Mouse (Mus musculus): ENCODE data around the gene Pcbp2. TPM values are rescaled to one million over a fixed set of nuclear protein-coding genes. Genes with fewer than 3 reads are reported as not detected.

Gene Pcbp2
- polyA plus RNA-seq, 1 experiment from 2014 or later = 212 TPM

DNA sequence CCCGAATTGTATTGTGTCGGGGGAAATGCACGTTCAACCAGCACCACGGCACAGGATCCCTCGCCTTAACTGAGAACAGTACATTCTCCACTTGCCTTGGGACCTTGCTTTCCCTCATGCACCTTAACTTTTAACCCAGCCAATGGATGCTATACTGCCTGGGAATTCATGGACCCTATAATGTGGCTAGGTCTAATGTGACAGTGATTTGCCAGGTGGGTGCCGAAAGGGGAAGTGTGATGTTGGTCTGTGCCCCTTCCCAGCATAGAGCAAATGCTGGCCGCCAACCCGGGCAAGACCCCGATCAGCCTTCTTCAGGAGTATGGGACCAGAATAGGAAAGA lies 48.5 kb downstream of the Pcbp2 start:
- ATAC-seq = no peak
- H3K27me3 ChIP-seq = no peaks in the 10 kb centered on the region
- WGBS = 22% methylated on average over 9 of the region's 9 CpGs

DNA sequence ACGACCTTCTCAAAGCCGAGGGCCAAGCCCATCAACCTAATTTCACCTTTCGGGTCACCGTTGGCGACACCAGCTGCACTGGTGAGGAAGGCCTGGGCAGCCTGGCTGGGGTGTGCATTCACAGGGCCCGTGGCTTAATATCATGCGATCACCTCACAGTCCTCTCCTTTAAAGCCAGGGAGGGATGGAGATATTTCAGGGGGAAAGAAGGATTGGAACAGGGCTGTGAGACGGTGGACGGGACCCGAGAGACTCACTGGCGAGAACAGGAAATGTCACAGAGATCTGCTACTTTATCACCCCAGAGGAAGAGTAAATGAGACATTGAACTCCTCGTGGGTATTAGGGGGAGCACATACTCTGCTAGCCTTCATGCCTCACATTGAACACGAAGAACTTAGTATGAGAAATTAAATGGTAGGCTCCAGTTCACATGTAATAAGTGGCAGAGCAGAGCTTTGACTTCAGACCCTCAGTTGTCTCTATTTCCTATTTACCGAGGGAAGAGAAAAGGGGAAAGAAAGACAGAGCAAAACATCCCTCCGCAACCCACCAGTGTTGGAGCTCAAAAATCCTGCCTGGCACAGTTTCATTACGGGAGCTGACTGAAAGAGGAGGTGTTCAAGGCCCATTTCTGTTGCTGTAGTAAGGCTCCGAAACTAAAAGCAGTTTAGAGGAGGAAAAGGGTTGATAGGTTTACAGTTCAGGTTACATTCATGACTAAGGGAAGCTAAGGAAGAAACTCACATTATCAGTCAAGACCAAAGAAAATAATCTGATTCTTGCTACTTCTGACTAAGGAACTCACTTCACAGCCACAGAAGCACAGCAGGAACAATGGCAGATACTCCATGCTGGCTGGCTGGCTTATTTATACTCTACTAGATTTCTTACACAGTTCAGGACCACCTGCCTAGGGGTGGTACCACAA lies 49.1 kb downstream of the Pcbp2 start:
- Histone ChIP-seq H3K36me3 (ENCODE audit: poor library complexity, severe bottlenecking) (peaks cover 35% of the 10 kb centered on the region), H3K4me3 (peak overlapping the region; percentile 72), H3K4me1 (peaks cover 31% of the 10 kb centered on the region), H3K27ac (peak overlapping the region; percentile 97), H3K27me3 (no peaks in the 10 kb centered on the region), H3K4me2 (peak overlapping the region; percentile 81), H3K9ac (peak overlapping the region; percentile 83), H3K9me3 (replicated peaks) (no peaks in the 10 kb centered on the region)
- no peak for ATAC-seq
- WGBS = 72% methylated on average over 17 of the region's 17 CpGs

More for the DNA sequence above, 48.5 kb downstream of the Pcbp2 start:
- Histone ChIP-seq H3K9ac (peak overlapping the region; percentile 83), H3K27ac (peak overlapping the region; percentile 97), H3K4me3 (peak overlapping the region; percentile 72), H3K4me2 (peak overlapping the region; percentile 81), H3K9me3 (replicated peaks) (no peaks in the 10 kb centered on the region), H3K4me1 (peaks cover 34% of the 10 kb centered on the region), H3K36me3 (ENCODE audit: poor library complexity, severe bottlenecking) (peaks cover 29% of the 10 kb centered on the region)

DNA sequence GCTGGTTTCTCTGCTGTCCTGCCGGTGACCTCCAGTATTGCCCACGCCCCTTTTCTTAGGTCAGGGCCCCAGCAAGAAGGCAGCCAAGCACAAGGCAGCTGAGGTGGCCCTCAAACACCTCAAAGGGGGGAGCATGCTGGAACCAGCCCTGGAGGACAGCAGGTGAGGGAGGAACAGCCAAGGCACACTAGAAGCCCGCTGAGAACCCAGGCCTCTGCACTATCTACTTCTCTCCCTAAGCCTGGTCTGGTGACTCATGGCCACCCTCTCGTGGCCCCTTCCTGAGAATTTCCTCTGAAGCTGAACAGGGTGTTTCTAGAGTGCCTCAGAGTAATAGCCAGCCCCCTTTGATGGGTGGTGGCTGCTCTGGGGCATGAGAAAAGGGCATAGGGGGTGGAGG lies 50.1 kb downstream of the Pcbp2 start:
- no peak overlapping the region for H3K4me3 ChIP-seq
- H3K9ac ChIP-seq = no peak overlapping the region
- ATAC-seq = no peak
- no peak overlapping the region for H3K27ac ChIP-seq
- peaks cover 21% of the 10 kb centered on the region for H3K4me1 ChIP-seq
- no peaks in the 10 kb centered on the region for H3K27me3 ChIP-seq
- peaks cover 35% of the 10 kb centered on the region for H3K36me3 ChIP-seq (ENCODE audit: poor library complexity, severe bottlenecking)
- no peaks in the 10 kb centered on the region for H3K9me3 ChIP-seq (replicated peaks)
- 94% methylated on average over 4 of the region's 4 CpGs for WGBS
- H3K4me2 ChIP-seq = no peak overlapping the region

DNA sequence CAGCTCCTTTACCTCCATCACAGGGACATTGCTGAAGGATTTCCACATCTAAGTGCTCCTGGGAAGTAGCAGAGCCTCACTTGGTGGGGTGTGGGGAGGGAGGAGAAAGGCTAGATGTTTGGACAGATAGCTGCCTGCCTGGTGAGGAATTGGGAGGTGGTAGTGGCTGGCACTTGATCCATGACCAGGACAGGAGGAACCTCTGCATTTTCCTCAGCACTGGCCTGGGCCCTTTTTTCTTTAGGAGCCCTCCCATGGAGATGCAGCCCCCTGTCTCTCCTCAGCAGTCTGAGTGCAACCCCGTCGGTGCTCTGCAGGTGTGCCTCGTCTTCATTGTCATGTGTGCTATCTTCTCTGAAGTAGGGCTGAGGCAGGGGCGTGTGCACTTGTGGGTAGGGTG lies 51.1 kb downstream of the Pcbp2 start:
- no peaks in the 10 kb centered on the region for H3K9me3 ChIP-seq (replicated peaks)
- H3K4me2 ChIP-seq = no peak overlapping the region
- no peak overlapping the region for H3K27ac ChIP-seq
- peaks cover 35% of the 10 kb centered on the region for H3K36me3 ChIP-seq (ENCODE audit: poor library complexity, severe bottlenecking)
- no peak overlapping the region for H3K4me3 ChIP-seq
- peaks cover 12% of the 10 kb centered on the region for H3K4me1 ChIP-seq
- no peak overlapping the region for H3K9ac ChIP-seq
- no peaks in the 10 kb centered on the region for H3K27me3 ChIP-seq
- no peak for ATAC-seq
- WGBS = 77% methylated on average over 4 of the region's 4 CpGs

DNA sequence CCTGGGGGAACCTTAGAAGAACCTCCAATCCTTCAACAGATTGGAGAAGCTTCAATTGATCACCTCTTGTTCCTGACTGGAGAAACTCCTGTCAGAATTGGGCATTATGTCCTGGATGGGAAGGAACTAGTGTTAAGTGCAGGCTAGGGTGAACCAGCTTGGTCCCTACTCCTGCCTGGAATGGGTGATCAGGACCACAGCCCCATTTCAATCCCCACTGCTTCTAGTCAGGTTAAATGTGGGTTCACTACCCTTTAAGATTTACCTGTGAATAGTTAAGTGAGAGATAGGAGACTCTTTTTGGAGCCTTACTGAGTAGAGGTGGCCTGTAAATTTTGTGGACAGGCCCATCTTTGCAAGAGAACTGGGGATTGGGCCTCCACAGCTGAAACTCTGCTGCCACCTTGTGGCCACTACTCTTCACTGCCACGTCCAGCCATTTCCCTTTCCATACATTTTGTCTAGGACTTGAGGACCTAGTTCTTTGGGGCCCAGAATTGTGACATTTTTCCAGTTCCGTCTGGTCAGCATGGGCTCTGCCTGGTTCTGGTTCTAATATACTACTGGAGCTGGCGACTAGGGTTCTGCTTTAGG lies 54.6 kb downstream of the Pcbp2 start, which contains the start of gene Npff:
Gene Npff, minus strand, starts transcription at position 51 of the 594 bp plus-strand sequence.
- Histone ChIP-seq H3K4me2 (no peak within 1 kb of the TSS), H3K4me3 (no peak within 1 kb of the TSS), H3K27me3 (no peaks in the 10 kb centered on the region), H3K4me1 (0 out of 2 replicates have a peak, but pooled peaks cover 3% of the 10 kb centered on the region), H3K9me3 (replicated peaks) (no peaks in the 10 kb centered on the region), H3K9ac (no peak within 1 kb of the TSS), H3K36me3 (ENCODE audit: poor library complexity, severe bottlenecking) (peaks cover 61% of the 10 kb centered on the region), H3K27ac (peak within 1 kb of the TSS; percentile 15; the same call in 1 of the 2 replicates)
- peak; percentile 22 for ATAC-seq
- WGBS = 3% methylated on average over 3 of the region's 3 CpGs

- Histone ChIP-seq H3K4me2 (no peak overlapping the region), H3K9me3 (replicated peaks) (no peaks in the 10 kb centered on the region), H3K27ac (no peak overlapping the region), H3K27me3 (no peaks in the 10 kb centered on the region), H3K4me1 (no peaks in the 10 kb centered on the region), H3K9ac (no peak overlapping the region), H3K36me3 (ENCODE audit: poor library complexity, severe bottlenecking) (peaks cover 63% of the 10 kb centered on the region), H3K4me3 (no peak overlapping the region)
- no peak for ATAC-seq
- WGBS = 89% methylated on average over 6 of the region's 6 CpGs
Measured at GRCm38 (mm10) chr15:102526111-102527002, 56.0 kb downstream of the Pcbp2 start.

DNA sequence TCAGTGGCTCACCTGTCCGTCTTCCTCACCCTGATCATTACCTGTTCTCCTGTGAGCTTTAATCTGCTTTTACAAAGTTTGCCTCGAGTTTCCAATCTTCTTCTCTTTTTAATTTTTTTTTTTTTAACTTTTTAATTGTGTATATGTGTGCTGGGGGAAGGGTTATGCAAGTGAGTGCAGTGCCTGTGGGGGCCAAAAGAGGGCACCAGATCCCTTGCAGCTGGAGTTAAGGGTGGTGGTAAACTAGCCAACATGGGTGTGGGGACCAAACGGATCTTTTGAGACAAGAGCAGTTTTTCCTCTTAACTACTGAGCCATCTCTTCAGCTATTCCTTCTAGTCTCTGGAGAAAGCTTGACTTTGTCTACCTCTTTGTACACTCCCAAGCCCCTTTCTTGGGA lies 57.6 kb downstream of the Pcbp2 start:
- H3K4me2 ChIP-seq = no peak overlapping the region
- no peaks in the 10 kb centered on the region for H3K27me3 ChIP-seq
- H3K9me3 ChIP-seq (replicated peaks) = no peaks in the 10 kb centered on the region
- 80% methylated on average over 3 of the region's 3 CpGs for WGBS
- H3K4me3 ChIP-seq = no peak overlapping the region
- ATAC-seq = no peak
- no peak overlapping the region for H3K27ac ChIP-seq
- H3K9ac ChIP-seq = no peak overlapping the region
- H3K36me3 ChIP-seq (ENCODE audit: poor library complexity, severe bottlenecking) = peaks cover 60% of the 10 kb centered on the region
- H3K4me1 ChIP-seq = no peaks in the 10 kb centered on the region

- no peak for ATAC-seq
- Histone ChIP-seq H3K4me1 (no peaks in the 10 kb centered on the region), H3K27me3 (no peaks in the 10 kb centered on the region), H3K9me3 (replicated peaks) (no peaks in the 10 kb centered on the region), H3K27ac (no peak overlapping the region), H3K9ac (no peak overlapping the region), H3K36me3 (ENCODE audit: poor library complexity, severe bottlenecking) (peaks cover 63% of the 10 kb centered on the region), H3K4me3 (no peak overlapping the region), H3K4me2 (no peak overlapping the region)
- 97% methylated on average over 1 of the region's 1 CpGs for WGBS
Measured at GRCm38 (mm10) chr15:102528396-102528795, 58.1 kb downstream of the Pcbp2 start.

GRCm38 (mm10) chr15:102530566-102530965 lies 60.2 kb downstream of the Pcbp2 start:
- ATAC-seq = no peak
- Histone ChIP-seq H3K27me3 (no peaks in the 10 kb centered on the region), H3K27ac (no peak overlapping the region), H3K9me3 (replicated peaks) (no peaks in the 10 kb centered on the region), H3K36me3 (ENCODE audit: poor library complexity, severe bottlenecking) (peaks cover 70% of the 10 kb centered on the region), H3K4me3 (no peak overlapping the region), H3K9ac (no peak overlapping the region), H3K4me2 (no peak overlapping the region), H3K4me1 (no peaks in the 10 kb centered on the region)
- 82% methylated on average over 4 of the region's 4 CpGs for WGBS

DNA sequence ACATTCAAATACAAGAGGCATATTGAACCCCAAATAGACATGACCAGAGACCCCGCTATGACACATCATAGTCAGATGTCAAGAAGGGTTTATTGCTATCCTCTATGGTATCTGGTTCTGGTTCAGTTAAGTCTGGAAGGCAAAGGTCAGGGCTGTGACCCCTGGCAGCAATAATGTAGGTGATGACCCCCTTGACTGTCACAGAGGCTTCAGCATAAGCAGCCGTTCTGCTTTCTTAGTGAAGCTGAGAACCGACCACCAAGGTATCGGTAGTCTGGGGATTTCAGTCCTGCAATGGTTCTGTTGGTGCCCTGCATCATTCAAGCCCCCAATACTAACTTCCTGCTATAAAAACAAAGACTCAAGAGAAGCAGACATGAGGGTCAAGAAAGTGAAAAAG lies 61.2 kb downstream of the Pcbp2 start:
- WGBS = 94% methylated on average over 4 of the region's 4 CpGs
- H3K4me1 ChIP-seq = no peaks in the 10 kb centered on the region
- no peak for ATAC-seq
- no peaks in the 10 kb centered on the region for H3K27me3 ChIP-seq
- peaks cover 74% of the 10 kb centered on the region for H3K36me3 ChIP-seq (ENCODE audit: poor library complexity, severe bottlenecking)
- no peak overlapping the region for H3K4me3 ChIP-seq
- H3K9me3 ChIP-seq (replicated peaks) = no peaks in the 10 kb centered on the region
- no peak overlapping the region for H3K27ac ChIP-seq
- H3K9ac ChIP-seq = no peak overlapping the region
- no peak overlapping the region for H3K4me2 ChIP-seq

- Histone ChIP-seq H3K4me3 (no peak overlapping the region), H3K4me1 (no peaks in the 10 kb centered on the region), H3K9ac (no peak overlapping the region), H3K27me3 (no peaks in the 10 kb centered on the region), H3K4me2 (no peak overlapping the region), H3K9me3 (replicated peaks) (no peaks in the 10 kb centered on the region), H3K27ac (no peak overlapping the region), H3K36me3 (ENCODE audit: poor library complexity, severe bottlenecking) (peaks cover 79% of the 10 kb centered on the region)
- 90% methylated on average over 3 of the region's 3 CpGs for WGBS
- ATAC-seq = no peak
Measured at GRCm38 (mm10) chr15:102532106-102532900, 62.0 kb downstream of the Pcbp2 start.
